In genomic region chr12:29137455-29137854, GRCm38 (mm10) we compare ENCODE assay signal across 8 mouse cellular contexts.
A peak's percentile ranks its signal among the peaks of the same experiment; 100 is the strongest.
DNase-seq lines count a peak whose midpoint lies in the region; ATAC-seq and TF ChIP-seq lines count a peak whose summit lies in the region.

No protein-coding gene starts in this region.

- H3K27ac ChIP-seq in kidney, adult 2 months (ENCODE audit: insufficient read depth, low read depth, low read length): no peak overlapping the region
- no peak overlapping the region for H3K27ac ChIP-seq in limb, embryonic 13.5 days

- peak; percentile 57 to 74 for DNase-seq in adrenal gland, adult (ENCODE audit: inconsistent age in 2 of 2, low spot score in 1 of 2)
- no peak for DNase-seq in adrenal gland, postnatal 4 days (ENCODE audit: low spot score in 2 of 2)
- DNase-seq in kidney, adult 2 months: peak; percentile 14
- no peak for DNase-seq in kidney, adult 8-10 months
- peak; percentile 57 to 59 for DNase-seq in cerebellum, postnatal 14 days
- DNase-seq in spleen, adult 18-20 months: no peak

- no peak for TF ChIP-seq POLR2A in kidney, adult 2 months (IDR thresholded peaks at IDR 0.05; ENCODE audit: low read depth, low read length)

- H3K9me3 ChIP-seq in limb, embryonic 13.5 days: no peaks in the 10 kb centered on the region

- ATAC-seq in limb, embryonic 13.5 days (ENCODE audit: low FRiP score, low read depth): peak; percentile 57; the same call in 1 of the 2 replicates
- no peak for ATAC-seq in erythroid progenitor cell, adult 5-6 weeks (replicated peaks; ENCODE audit: low FRiP score, poor library complexity, severe bottlenecking)

- no peaks in the 10 kb centered on the region for H3K36me3 ChIP-seq in kidney, adult 2 months (ENCODE audit: control insufficient read depth, insufficient read depth, low read length)
- H3K36me3 ChIP-seq in limb, embryonic 13.5 days: no peaks in the 10 kb centered on the region

- H3K4me3 ChIP-seq in kidney, adult 2 months (ENCODE audit: insufficient read depth, low read depth, low read length): no peak overlapping the region
- no peak overlapping the region for H3K4me3 ChIP-seq in limb, embryonic 13.5 days

- H3K4me1 ChIP-seq in kidney, adult 2 months (ENCODE audit: control insufficient read depth, insufficient read depth, low read length): no peaks in the 10 kb centered on the region
- H3K4me1 ChIP-seq in limb, embryonic 13.5 days: peaks cover 11% of the 10 kb centered on the region

- no peak overlapping the region for H3K9ac ChIP-seq in limb, embryonic 13.5 days

- WGBS in kidney, adult 2 months: 63% methylated on average over 8 of the region's 8 CpGs
- 65% methylated on average over 8 of the region's 8 CpGs for WGBS in limb, embryonic 13.5 days

- no peak overlapping the region for H3K4me2 ChIP-seq in limb, embryonic 13.5 days (replicated peaks)

- TF ChIP-seq CTCF in kidney, adult 2 months (conservative IDR thresholded peaks at IDR 0.05; ENCODE audit: insufficient read depth, insufficient read length, low read depth, low read length): no peak

- H3K27me3 ChIP-seq in kidney, adult 2 months (replicated peaks; ENCODE audit: control insufficient read depth, insufficient read depth, low read length): no peaks in the 10 kb centered on the region
- no peaks in the 10 kb centered on the region for H3K27me3 ChIP-seq in limb, embryonic 13.5 days

Comparison
In these comparisons a context has a peak if more than half of its experiments do, and no peak if none do; other contexts are left out.
1. DNase-seq: peak in adrenal gland, adult (2 of 2), kidney, adult 2 months (single experiment) and cerebellum, postnatal 14 days (2 of 2); none in adrenal gland, postnatal 4 days (0 of 2), kidney, adult 8-10 months (0 of 2) and spleen, adult 18-20 months (0 of 2).